Mouse (Mus musculus): ENCODE measurements around the gene Olfr370. TPM values are rescaled to one million over a fixed set of nuclear protein-coding genes. Genes with fewer than 3 reads are reported as not detected.

Gene Olfr370
- total RNA-seq, 2 experiments from 2014 or later = not detected

Other genes starting within 250 kb of the Olfr370 start
- gene Ucp1, start 245.4 kb upstream of the Olfr370 start, total RNA-seq (2021) = not detected
- gene Elmod2, start 203.3 kb upstream of the Olfr370 start, total RNA-seq (2021) = 1 to 10 TPM; 5.9 to 8.0 TPM
- gene Mgat4d, start 187.3 kb upstream of the Olfr370 start, total RNA-seq (2021) = not detected
- not detected for gene Clgn, start 145.9 kb upstream of the Olfr370 start, total RNA-seq (2021)
- 10 to 100 TPM; 40.0 to 43.9 TPM for gene Scoc, start 77.4 kb upstream of the Olfr370 start, total RNA-seq (2021)
- 100 to 1,000 TPM; 349 to 360 TPM for gene Ndufb7, start 30.9 kb downstream of the Olfr370 start, total RNA-seq (2021)
- gene Tecr, start 72.2 kb downstream of the Olfr370 start, total RNA-seq (2021) = 100 to 1,000 TPM; 313 to 489 TPM
- gene Dnajb1, start 72.4 kb downstream of the Olfr370 start, total RNA-seq (2021) = 1 to 10 TPM; 4.6 to 6.0 TPM
- gene Gipc1, start 116.9 kb downstream of the Olfr370 start, total RNA-seq (2021) = 10 to 100 TPM; 18.9 to 20.4 TPM
- under 1 TPM; 0.13 to 0.15 TPM for gene Ptger1, start 130.9 kb downstream of the Olfr370 start, total RNA-seq (2021)
- 10 to 100 TPM; 34.4 to 47.5 TPM for gene Pkn1, start 163.4 kb downstream of the Olfr370 start, total RNA-seq (2021)
- gene Ddx39, start 179.4 kb downstream of the Olfr370 start, total RNA-seq (2021) = 10 to 100 TPM; 11.2 to 13.2 TPM
- gene Adgre5, start 205.5 kb downstream of the Olfr370 start, total RNA-seq (2021) = 10 to 100 TPM; 21.7 to 26.2 TPM